Mouse (Mus musculus) heart, postnatal 0 days (tissue): ENCODE data around the gene Lrp1. TPM values are rescaled to one million over a fixed set of nuclear protein-coding genes. Genes with fewer than 3 reads are reported as not detected.

Experiments
- ATAC-seq: fragments of 200-750 bp; cut with Nextera tagmentation; 2 replicates; pipeline ENCODE4 v1.8.0; 2017; ENCODE audit warnings: low read depth, moderate number of reproducible peaks, moderate library complexity; ENCODE audit not compliant: insufficient read depth
- DNase-seq: peaks from one replicate; pipeline ENCODE4 v3.0.0-alpha.2; 2016; ENCODE audit warnings: low spot score
- H3K27ac ChIP-seq: fragments of 300-500 bp; sonication (generic); 2 replicates; pipeline ENCODE4 v1.5.1; 2014; ENCODE audit warnings: low read depth, mild to moderate bottlenecking
- H3K27me3 ChIP-seq: fragments of 300-500 bp; sonication (generic); 2 replicates; pipeline ENCODE4 v1.6.1; 2014; ENCODE audit warnings: low read length, mixed read lengths; ENCODE audit not compliant: control insufficient read depth, insufficient read depth
- H3K36me3 ChIP-seq: fragments of 300-500 bp; sonication (generic); replicated peaks from 2 replicates; pipeline ENCODE4 v1.6.1; 2014; ENCODE audit warnings: low read length, mixed read lengths; ENCODE audit not compliant: control insufficient read depth, insufficient read depth
- H3K4me1 ChIP-seq: fragments of 300-500 bp; sonication (generic); 2 replicates; pipeline ENCODE4 v1.6.1; 2014; ENCODE audit warnings: antibody characterized with exemption; ENCODE audit not compliant: control insufficient read depth, insufficient read depth
- H3K4me2 ChIP-seq: fragments of 300-500 bp; sonication (generic); 2 replicates; pipeline ENCODE4 v1.6.1; 2014; ENCODE audit warnings: low read depth, mild to moderate bottlenecking, low read length, moderate library complexity
- H3K4me3 ChIP-seq: fragments of 300-500 bp; sonication (generic); 2 replicates; pipeline ENCODE4 v1.5.1; 2014; ENCODE audit warnings: low read depth, low read length
- H3K9ac ChIP-seq: fragments of 300-500 bp; sonication (generic); replicated peaks from 2 replicates; pipeline ENCODE4 v1.6.1; 2014; ENCODE audit warnings: low read depth, low read length, mixed read lengths
- H3K9me3 ChIP-seq: fragments of 300-500 bp; sonication (generic); replicated peaks from 2 replicates; pipeline ENCODE4 v1.6.1; 2016; ENCODE audit warnings: low read length; ENCODE audit not compliant: control insufficient read depth
- CTCF ChIP-seq: IDR thresholded peaks from 2 replicates; pipeline ENCODE4 v1.5.1; 2016; ENCODE audit warnings: antibody characterized with exemption, control low read depth, low read depth
- EP300 ChIP-seq: IDR thresholded peaks from 2 replicates; pipeline ENCODE4 v1.6.1; 2016; ENCODE audit warnings: antibody characterized with exemption, low read depth
- WGBS: fragments of 180-500 bp; shearing (Covaris S2); extraction: QIAGEN DNeasy Blood & Tissue Kit; methylation state at CpG from one replicate; pipeline ENCODE4 v1.1.7; 2014; 5-methylcytosine and 5-hydroxymethylcytosine counted together
- polyA plus RNA-seq: library from polyadenylated mRNA; unstranded; fragments of >200 nt; fragmentation: Nextera tagmentation; extraction: Ambion mirVana; gene quantifications from 2 replicates; pipeline ENCODE4 v1.2.1, GENCODE M21; 2015
- total RNA-seq: library from RNA; depleted of rRNA; stranded (reverse); fragments of >200 nt; gene quantifications from 2 replicates; pipeline ENCODE4 v1.2.3, GENCODE M21; 2014; ENCODE audit warnings: low replicate concordance

The Lrp1 gene
- total and polyA plus RNA-seq, 2 experiments from 2014 or later: 15.7 to 65.9 TPM

GRCm38 (mm10) chr10:127643553-127644238, 22.7 kb upstream of the Lrp1 start:
- Histone ChIP-seq H3K9ac (peak overlapping the region; percentile 84), H3K9me3 (no peaks in the 10 kb centered on the region), H3K36me3 (peaks cover 25% of the 10 kb centered on the region), H3K27me3 (no peaks in the 10 kb centered on the region), H3K4me1 (peaks cover 10% of the 10 kb centered on the region), H3K4me3 (peak overlapping the region; percentile 64), H3K27ac (peak overlapping the region; percentile 96), H3K4me2 (peak overlapping the region; percentile 75)
- DNase-seq: peak; percentile 82
- ATAC-seq: peak; percentile 59
- WGBS: under 1% methylated on average over 25 of the region's 25 CpGs
- no peak for TF ChIP-seq EP300
- TF ChIP-seq CTCF: no peak

GRCm38 (mm10) chr10:127642772-127643552, 22.0 kb upstream of the Lrp1 start, which contains the start of gene Stat6:
Stat6 (plus strand) TSS chr10:127642986.
- Histone ChIP-seq H3K4me3 (peak within 1 kb of the TSS; percentile 64), H3K36me3 (peaks cover 18% of the 10 kb centered on the region), H3K4me2 (peak within 1 kb of the TSS; percentile 75), H3K4me1 (peaks cover 10% of the 10 kb centered on the region), H3K27me3 (no peaks in the 10 kb centered on the region), H3K9me3 (no peaks in the 10 kb centered on the region), H3K9ac (peak within 1 kb of the TSS; percentile 84), H3K27ac (peak within 1 kb of the TSS; percentile 96)
- DNase-seq (peak; percentile 80), ATAC-seq (peak; percentile 71)
- WGBS: under 1% methylated on average over 37 of the region's 37 CpGs
- TF ChIP-seq EP300: 0 out of 2 replicates have a peak, but pooled peaks have one; percentile 64
- no peak for TF ChIP-seq CTCF

GRCm38 (mm10) chr10:127641861-127642771, 21.2 kb upstream of the Lrp1 start:
- peak overlapping the region; percentile 64 for H3K4me3 ChIP-seq
- peak; percentile 64 for ATAC-seq
- H3K9ac ChIP-seq: peak overlapping the region; percentile 84
- H3K27me3 ChIP-seq: no peaks in the 10 kb centered on the region
- H3K4me2 ChIP-seq: peak overlapping the region; percentile 75
- peak; percentile 86 for DNase-seq
- no peaks in the 10 kb centered on the region for H3K9me3 ChIP-seq
- WGBS: 5% methylated on average over 19 of the region's 19 CpGs
- peak overlapping the region; percentile 96 for H3K27ac ChIP-seq
- peak; percentile 88 for TF ChIP-seq CTCF
- no peak; the same call in 1 of the 2 replicates for TF ChIP-seq EP300
- peaks cover 10% of the 10 kb centered on the region for H3K4me1 ChIP-seq
- peaks cover 11% of the 10 kb centered on the region for H3K36me3 ChIP-seq

- WGBS: 57% methylated on average over 5 of the region's 5 CpGs
- no peaks in the 10 kb centered on the region; the same call in 1 of the 2 replicates for H3K36me3 ChIP-seq
- TF ChIP-seq CTCF (no peak), EP300 (no peak)
- DNase-seq (no peak), ATAC-seq (no peak)
- H3K4me3 ChIP-seq: no peak overlapping the region
- H3K9ac ChIP-seq: no peak overlapping the region
- H3K9me3 ChIP-seq: no peaks in the 10 kb centered on the region
- H3K27me3 ChIP-seq: no peaks in the 10 kb centered on the region
- peaks cover 10% of the 10 kb centered on the region for H3K4me1 ChIP-seq
- no peak overlapping the region for H3K4me2 ChIP-seq
- no peak overlapping the region for H3K27ac ChIP-seq
Measured at GRCm38 (mm10) chr10:127640421-127640820, 19.5 kb upstream of the Lrp1 start.

- H3K27me3 ChIP-seq: no peaks in the 10 kb centered on the region
- no peaks in the 10 kb centered on the region for H3K4me1 ChIP-seq
- no peaks in the 10 kb centered on the region for H3K36me3 ChIP-seq
- H3K9ac ChIP-seq: no peak overlapping the region
- H3K4me2 ChIP-seq: no peak overlapping the region
- no peak for ATAC-seq
- no peaks in the 10 kb centered on the region for H3K9me3 ChIP-seq
- no peak for TF ChIP-seq CTCF
- TF ChIP-seq EP300: no peak
- DNase-seq: no peak
- whole genome bisulfite sequencing: 55% methylated on average over 7 of the region's 7 CpGs
- no peak overlapping the region for H3K4me3 ChIP-seq
- H3K27ac ChIP-seq: no peak overlapping the region
Measured at GRCm38 (mm10) chr10:127632668-127633271, 11.8 kb upstream of the Lrp1 start.
